Mouse (Mus musculus): ENCODE measurements around the gene Alms1.
"Not testable (repeated sequence)": the region's sequence is repeated elsewhere in the genome, so short reads cannot be mapped to it uniquely, and the experiment has no call there.

Alms1 gene

DNA sequence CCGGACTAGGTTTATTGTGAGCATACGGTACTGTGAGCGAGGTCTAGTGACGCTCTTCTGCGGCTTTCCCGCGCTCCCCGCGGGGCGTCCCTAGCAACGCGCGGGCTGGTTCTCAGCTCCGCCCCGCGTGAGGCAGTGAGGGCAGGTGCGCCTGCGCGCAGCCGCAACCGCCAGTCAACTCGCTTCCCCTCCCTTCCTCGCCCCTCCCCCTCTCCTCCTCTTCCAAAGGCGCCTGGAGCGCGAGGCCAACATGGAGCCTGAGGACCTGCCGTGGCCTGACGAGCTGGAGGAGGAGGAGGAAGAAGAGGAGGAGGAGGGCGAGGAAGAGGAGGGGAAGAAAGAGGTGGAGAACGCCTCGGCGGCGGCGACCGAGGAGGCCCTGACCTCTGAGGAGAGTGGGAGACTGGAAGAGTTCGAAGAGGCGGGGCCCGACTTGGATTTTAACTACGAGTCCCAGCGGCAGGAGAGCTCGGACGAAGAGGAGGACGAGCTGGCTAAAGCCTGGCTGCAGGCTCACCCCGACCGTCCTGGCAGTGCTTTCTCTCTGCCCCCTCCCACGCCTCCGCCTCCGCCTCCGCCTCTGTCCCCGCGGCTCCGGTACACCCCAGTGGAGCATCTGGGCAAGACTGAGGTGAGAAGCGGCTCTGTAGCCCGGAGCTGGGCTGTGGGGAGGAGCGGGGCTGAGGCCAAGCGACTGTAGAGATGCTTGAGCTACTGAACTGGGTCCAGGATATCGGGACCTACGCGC, at the start of gene Alms1:
Gene Alms1, plus strand, starts transcription at position 136 of the 748 bp plus-strand sequence.
- peak; percentile 89 to 90 for DNase-seq (ENCODE audit: low spot score in 2 of 2)

DNA sequence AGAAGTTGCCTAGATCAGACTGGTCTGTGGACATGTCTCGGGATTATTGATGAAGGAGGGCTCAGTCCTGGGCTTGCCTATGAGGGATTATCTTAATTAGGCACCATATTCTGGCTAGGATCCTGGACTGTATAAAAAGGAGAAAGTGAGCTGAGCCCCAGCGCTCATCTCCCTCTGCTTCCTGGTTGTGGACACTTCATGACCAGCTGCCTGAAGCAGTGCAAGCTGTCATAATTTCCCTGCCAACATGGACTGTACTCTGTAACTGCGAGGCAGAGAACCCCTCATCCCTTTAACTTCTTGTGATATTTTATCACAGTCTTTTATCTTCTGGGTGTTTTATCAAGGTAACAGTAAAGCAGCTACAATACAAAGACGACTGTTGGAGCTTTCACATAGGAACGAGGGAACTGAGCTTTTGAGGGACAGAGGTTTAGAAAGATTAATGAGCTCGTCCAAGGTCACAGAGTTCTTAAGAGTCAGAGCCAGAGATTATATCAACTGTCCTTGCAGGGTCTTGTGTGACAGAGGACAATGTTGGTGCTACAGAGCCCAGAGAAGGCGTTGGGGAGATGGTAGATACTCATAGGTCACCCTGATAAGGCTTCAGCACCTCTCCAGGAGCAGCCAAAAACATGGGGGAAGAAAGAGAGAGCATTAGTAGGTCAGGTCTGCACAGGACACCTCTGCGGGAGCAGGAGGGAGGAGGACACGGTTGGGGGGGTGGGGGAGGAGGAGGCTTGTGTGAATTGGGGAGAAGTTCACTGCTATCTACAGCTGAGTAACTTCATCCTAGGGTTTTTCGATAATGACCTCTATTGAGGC, 43.8 kb upstream of the Alms1 start:
- no peak for DNase-seq (ENCODE audit: low spot score in 2 of 2)

DNA sequence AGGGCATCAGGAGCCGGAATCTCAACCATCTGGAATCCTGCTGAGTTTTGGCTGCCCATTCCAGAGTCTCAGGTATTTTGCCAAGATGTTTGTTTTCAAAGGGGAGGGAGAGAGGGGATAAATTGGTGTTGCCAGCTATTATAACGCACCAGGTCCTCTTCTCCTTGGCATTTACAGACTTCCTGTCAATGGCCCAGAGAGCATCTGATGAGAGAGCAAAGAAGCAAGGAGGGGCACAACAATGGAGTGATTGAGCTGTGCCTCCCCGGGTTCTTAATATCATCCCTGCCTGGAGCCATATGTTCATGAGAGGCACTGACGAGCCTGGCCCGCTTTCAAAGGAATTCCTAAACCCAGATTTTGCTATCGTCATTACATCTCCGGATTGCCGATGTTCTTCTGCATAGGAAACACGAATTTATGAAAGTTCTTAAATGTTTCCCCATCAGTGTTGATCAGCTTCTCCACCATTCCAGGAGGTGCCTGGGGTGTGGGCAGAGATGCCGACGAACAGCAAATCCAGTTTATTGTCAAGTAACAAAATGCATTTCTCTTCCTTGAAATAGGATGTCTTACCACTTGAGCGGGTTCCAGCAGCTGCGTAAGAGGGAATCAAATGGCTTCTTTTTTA, 43.0 kb upstream of the Alms1 start:
- no peak for DNase-seq (ENCODE audit: low spot score in 2 of 2)

DNA sequence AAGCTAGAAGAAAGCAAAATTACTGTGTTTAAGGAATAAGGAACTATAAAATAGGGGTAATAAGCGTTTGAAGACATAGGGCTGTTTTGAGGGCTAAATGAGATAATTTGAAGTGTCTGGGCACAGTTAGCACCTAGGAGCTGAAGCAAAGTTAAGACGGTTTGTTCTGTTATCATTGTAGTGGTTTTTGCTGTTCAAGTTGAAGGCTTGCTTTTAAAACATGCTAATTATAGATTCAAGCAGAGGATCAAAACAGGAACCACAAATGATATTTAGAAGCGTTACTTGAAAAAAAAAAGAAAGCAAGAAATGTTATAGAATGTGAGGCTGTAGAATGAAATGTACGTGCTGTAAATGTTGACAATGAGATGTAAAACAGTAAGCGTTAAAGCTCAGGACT, 39.7 kb upstream of the Alms1 start:
- no peak for DNase-seq (ENCODE audit: low spot score in 2 of 2)

DNA sequence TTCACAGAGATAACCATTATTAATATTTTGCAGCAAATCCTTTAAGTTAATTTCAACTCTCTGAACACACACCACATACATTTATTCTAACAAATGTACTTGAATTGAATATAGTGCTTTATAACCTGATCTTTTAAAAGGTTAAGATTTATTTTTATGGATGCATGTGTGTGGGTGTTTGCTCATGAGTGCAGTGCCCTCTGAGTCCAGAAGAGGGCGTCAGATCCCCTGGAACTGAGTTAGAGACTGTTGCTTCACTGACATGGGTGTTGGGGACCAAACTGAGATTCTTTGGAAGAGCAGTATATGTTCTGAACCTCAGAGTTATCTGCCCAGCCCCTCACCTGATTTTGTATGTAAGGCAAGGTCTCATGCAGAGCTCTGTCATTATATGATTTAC, 25.0 kb upstream of the Alms1 start:
- DNase-seq (ENCODE audit: low spot score in 2 of 2) = no peak

DNA sequence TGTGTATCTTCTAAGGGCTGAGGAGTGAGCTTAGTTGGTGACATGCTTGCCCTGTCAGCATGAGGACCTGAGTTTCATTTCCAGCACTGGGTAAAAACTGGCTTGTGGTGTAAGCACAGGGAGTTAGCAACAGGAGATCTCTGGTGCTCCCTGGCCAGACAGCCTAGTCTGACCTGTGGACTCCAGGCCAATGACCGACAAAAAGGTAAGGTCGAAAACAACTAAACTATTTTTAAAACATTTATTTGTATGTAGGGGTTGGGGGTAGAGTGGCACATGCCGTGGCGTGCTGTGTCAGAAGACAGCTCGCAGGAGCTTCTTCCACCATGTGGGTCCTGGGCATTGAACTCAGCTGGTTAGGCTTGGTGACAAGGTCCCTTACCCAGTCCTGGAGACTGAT, 14.5 kb upstream of the Alms1 start:
- DNase-seq (ENCODE audit: low spot score in 2 of 2) = no peak

DNA sequence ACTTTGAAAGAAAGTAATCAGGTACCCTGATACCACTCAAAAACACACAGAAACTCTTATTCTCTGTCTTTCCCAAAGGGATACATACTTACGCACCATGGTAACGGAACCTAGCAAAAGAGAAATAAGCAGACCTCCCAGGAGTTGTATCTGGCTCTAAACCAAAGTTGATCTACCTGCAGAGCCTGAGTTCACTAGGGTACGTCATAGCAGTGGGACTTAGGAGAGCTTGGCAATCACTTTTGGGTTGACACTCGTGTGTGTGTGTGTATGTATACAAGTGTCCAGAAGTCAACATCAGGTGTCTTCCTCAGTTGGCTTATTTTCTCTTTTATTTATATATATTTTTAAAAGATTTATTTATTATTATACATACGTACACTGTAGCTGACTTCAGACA, 5.6 kb upstream of the Alms1 start:
- DNase-seq (ENCODE audit: low spot score in 2 of 2) = no peak

DNA sequence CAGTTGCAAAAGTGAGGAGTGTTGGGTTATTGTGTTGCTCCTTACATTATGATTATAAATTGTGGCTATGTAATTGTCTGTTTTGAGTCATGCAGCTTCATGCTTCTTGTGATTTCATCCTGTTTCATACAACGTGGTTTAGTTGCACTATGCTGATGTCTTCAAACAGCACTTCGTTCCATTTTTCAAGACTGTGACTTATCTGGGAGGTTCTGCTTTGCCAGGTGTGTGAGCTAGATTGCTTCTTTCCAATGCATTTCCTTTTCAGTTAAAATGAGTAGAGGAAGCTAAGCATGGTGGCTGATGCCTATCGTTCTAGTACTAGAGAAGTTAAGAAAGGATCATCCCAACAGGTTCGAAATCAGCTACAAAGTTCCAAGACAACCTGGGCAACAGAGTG, 2.7 kb upstream of the Alms1 start:
- DNase-seq (ENCODE audit: low spot score in 2 of 2) = no peak

DNA sequence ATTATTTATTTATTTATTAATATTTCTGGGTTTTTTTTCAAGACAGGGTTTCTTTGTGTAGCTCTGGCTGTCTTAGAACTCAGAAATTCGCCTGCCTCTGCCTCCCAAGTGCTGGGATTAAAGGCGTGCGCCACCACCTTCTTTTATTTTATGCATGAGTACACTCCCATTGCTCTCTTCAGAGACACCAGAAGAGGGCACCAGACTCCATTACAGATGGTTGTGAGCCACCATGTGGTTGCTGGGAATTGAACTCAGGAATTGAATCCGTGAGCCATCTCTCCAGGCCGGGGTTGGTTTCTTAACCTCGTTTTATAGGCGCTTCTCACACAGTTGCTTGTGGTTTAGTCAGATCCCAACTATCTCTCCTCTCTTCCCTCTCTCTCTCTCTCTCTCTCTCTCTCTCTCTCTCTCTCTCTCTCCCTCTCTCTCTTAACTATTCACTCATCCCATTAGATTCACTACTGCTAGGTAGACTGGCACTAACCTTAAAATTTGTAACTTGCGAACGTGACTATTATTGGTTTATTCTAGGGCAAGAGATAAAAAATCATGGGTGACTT, 445 bp upstream of the Alms1 start:
- DNase-seq (ENCODE audit: low spot score in 2 of 2) = peak in 1 of 2 experiments; percentile 6

DNA sequence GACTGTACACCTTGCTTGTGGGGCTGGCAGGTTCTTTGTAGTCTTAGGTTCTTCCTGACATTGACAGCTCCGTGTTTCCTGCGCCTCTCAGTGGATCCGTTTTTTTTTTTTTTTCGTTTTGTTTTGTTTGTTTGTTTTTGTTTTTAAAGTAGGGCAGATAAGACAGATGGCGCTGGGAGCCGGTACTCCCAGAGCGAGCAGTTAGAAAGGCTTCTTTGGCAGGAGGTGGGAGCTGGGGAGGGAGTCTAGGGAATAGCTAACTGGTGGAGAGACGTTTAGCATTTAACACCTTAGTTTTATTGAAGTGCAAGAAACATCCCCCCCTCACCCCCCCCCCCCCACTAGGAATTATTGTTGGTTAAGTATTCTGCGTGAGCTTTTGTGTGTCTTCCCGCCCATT, 833 bp downstream of the Alms1 start:
- DNase-seq (ENCODE audit: low spot score in 2 of 2) = no peak

DNA sequence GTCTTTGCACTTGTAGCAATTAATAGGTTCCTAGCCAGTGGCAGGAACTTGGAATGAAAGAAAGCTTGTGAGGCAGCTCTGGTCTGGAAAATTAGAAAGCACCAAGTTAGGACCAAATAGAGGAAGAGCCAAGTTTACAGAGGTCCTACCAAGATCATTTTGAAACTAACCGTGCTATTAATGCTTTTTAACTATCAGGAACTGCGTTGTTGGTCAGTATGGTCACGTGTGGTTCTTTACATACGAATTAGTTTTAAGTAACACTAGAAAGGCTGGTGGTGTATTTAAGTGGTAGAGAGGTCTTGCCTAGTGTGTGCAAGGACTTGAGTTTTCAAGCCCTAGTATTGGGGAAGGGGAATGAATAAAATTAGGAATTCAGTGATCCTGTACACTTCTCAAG, 1.2 kb downstream of the Alms1 start:
- DNase-seq (ENCODE audit: low spot score in 2 of 2) = no peak

DNA sequence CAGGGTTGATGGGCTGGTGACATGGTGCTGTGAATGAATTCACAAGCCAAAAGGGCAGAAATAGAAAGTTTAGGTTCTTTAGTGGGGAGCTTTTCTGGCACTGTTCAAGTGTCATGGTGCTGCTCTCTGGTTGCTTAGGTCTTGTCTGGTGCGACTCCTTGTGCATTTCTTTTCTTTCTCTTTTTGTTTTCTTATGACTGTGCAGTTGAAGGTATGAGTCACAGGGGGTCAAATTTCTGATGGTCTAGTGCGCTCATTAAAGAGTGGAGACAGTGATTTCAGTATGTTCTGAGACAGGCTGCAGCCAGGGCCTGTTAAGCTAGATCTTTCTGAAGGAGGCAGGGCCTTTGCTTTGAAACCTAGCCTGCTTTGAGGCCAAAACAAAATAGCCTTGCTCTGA, 2.8 kb downstream of the Alms1 start:
- no peak for DNase-seq (ENCODE audit: low spot score in 2 of 2)

DNA sequence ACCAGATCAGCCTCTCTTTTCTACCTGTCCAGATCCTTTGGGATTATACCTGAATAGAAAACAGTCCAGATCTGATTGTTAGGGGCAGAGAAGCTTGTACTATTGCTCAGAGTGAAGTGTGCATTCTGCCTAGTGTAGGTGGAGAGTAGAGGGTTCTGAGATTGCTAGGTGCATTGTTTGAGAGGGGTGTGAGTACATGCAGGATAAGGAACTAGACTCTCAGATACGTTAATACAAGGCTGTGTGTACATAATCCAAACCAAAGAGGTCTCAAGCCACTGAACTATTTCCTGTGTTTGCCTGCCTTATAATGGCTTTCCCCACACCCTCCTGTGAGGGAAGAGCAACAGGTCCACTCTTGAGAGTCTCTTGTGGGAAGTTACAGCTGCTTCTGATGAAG, 12.0 kb downstream of the Alms1 start:
- DNase-seq (ENCODE audit: low spot score in 2 of 2) = no peak

DNA sequence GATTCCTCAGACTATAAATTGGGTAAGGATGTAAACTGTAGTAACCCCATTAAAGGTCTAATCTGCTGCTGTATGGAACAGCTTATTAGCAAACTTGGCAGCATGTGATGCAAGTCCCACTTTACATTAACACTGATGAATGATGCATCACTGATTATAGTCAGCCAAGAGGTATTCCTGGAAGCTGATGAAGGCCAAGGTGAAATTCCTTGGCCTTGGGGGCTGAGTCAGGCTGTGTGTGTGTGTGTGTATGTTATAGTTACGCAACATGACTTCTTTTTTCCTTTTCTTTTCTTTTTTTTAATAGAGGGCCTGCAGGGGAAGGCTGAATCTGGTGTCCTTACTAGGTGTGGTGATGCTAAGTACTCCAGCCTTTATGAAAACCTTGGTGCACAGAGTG, 23.2 kb downstream of the Alms1 start:
- DNase-seq (ENCODE audit: low spot score in 2 of 2) = no peak

DNA sequence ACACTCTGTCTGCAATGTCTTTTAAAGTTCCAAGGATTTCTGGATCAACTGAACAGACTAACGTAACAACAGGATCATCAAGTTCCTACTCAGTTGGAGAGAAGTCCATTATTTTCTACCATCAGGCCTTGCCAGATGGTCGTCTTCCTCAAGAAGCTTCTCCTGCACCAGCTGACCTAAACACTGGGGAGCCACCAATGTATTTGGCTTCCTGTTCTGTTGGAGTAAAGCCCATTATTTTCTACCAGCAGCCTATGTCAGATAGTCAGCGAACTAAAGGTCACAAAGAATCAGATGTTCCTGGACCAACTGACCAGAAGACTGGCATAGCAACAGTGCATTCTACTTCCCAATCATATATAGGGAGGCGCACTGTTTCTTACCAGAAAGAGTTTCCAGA, 33.5 kb downstream of the Alms1 start:
- no peak for DNase-seq (ENCODE audit: low spot score in 2 of 2)

DNA sequence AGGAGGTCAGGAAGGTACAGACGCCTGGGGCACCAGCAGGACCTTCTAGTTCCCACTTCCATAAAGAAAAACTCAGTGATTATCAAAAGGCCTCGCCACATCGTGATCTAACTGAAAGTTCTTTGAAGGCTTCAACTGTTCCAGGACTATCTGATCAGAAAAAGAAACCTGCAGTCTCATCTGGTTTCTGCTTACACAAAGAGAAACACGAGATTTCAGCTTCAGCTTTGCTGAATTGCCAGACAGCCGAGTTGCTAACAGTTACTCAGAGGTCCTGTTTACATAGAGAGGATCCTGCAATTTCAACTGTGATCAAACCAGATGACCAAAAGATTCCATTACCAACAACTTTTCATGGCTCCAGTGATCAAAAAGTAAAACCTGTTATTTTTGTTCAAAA, 34.3 kb downstream of the Alms1 start:
- DNase-seq (ENCODE audit: low spot score in 2 of 2) = no peak

DNA sequence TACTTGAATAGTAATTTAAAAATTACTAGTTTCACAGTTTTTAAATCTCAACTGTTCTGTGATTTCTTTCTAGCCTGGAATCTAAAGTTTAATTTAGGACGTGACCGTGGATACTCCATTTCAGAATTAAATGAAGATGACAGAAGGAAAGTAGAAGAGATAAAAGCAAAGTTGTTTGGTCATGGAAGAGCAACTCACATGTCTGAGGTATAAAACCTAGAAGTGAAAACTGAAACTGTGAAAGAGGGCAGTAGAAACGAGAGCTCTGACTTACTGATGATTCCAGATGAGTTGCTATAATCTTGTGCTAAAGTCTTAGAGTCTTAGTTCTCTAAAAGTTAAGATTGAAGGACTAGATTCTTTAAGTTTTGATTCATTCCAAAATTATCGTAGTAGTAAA, 37.2 kb downstream of the Alms1 start:
- no peak for DNase-seq (ENCODE audit: low spot score in 2 of 2)

DNA sequence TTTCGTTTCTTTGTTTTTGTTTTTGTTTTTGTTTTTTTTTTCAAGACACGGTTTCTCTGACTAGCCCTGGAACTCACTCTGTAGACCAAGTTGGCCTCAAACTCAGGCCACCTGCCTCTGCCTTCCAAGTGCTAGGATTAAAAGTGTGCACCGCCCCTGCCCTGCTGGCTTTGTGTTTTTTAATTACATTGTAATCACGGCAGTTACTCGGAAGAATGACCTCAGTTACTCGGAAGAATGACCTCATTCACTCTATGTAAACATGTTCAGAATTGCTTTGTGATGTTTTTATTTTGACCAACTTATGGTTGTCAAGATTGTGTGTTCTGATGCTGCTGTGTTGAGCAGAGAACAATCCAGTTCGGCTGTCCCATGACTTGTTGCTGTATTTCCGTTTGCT, 45.8 kb downstream of the Alms1 start:
- DNase-seq (ENCODE audit: low spot score in 2 of 2) = no peak

DNA sequence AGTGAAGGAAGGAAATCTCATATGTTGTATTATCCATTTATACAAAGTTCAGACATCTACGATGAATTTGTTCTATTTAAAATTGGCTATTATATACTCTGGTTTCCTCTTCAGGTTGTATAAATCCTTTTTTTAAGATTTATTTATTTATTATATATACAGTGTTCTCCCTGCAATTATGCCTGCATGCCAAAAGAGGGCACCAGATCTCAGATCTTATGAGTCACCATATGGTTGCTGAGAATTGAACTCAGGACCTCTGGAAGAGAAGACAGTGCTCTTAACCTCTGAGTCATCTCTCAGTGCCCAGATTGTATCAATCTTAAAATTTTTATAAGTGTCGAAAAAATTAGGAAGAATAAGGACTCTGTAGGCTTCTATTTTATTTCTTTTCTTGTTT, 65.9 kb downstream of the Alms1 start:
- no peak for DNase-seq (ENCODE audit: low spot score in 2 of 2)

DNA sequence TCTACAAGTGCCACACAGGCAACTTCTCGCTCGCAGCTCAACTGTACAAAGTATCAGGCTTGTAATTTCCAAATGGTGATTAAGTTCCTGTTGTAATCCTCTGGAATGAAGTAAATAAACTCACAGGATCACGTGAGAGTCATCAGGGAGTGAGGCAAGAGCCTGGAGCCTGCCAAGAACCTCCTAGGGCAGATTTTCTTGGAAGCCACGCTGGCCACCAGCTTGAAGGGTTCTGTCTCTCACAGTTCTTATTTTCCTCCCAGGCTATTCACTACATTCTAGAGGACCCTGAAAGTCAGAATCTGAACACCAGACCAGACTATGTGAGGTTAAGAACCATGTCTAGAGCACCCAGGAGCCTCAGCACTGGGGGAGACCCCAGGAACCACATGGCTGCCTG, 114.6 kb downstream of the Alms1 start:
- DNase-seq (ENCODE audit: low spot score in 2 of 2) = peak; percentile 2 to 64

DNA sequence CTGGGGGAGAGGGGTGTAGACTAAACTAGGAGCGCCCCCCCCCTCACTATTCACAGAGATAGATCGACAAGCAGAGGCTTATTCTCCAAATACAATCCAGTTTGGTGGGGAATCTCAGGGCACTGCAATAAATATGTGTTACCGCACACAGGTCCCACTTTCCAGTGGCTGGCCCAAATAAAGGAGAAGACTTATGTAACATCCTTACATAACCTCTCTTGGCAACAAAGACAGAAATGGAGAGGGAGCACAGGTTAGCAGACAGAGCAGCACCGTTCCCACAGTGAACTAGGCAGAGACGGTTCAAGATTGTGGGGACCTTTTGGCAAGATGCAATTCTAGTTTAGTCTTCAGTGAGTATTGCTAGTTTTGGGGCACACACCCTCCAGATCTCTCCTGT, 121.9 kb downstream of the Alms1 start:
- DNase-seq (ENCODE audit: low spot score in 2 of 2) = not testable (repeated sequence)

DNA sequence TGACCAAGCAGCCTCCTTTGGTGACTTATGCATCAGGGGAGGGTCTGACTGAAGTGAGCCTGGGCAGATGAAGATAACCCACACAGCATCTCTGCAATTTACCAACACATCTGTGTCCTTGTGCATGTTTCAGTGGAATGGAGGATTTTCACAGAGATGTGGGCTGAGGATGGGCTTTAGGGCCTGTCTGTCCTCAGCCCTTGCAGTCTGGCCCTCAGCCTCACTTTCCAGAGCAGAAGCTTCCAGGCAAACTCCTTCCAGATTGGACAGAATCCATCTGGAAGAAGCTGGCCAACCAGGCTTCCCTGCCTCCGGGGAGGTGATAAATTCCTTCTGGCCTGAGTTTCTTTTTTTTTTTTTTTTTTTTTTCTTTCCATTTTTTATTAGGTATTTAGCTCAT, 122.3 kb downstream of the Alms1 start:
- not testable (repeated sequence) for DNase-seq (ENCODE audit: low spot score in 2 of 2)

DNA sequence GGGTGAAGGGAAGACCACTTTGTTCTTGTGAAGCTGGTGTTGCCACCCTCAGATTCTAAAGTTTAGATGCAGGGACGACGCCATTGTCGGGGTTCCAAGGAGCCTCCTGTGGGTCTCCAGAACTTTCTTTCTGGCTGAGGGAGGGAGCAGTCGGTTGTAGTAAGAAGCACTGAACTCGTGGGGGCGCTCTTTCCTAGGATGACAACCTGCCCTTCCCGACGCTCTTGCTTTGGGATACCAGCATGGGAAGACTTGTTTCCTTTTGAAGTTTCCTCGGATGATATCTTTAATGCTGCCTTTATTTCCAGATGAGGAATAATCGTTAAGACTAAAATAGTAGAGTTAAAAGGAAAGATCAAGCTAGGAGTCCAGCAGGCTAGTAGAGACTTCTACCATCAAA, 125.8 kb downstream of the Alms1 start, which contains the start of gene Nat8f7:
Gene Nat8f7, minus strand, starts transcription at position 101 of the 400 bp plus-strand sequence.
- DNase-seq (ENCODE audit: low spot score in 2 of 2) = not testable (repeated sequence)

Data from urinary bladder, adult 18-20 months (tissue).